Mouse (Mus musculus): Measurements from ENCODE around the gene Lhx3.

DNA sequence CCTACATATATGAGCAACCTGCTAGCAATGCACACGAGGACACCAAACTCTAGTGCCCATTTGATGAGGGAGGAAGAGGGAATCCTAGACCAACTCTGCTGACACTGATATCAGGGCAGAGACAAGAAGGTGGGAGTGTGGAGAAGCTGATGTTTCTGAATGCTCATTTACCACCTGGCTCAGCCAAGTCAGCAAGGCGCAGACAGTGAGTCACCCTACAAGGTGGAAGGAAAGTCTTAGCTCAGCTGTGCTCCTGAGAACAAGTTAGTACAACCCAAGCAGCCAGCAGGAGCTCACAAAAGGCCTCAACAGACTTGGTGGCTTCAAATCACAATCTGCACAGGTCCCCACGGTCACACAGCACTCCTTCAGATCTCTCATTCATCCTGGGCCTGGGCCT lies 23.3 kb upstream of the Lhx3 start:
- no peak for TF ChIP-seq POLR2A (IDR thresholded peaks at IDR 0.05; ENCODE audit: control insufficient read depth, low read depth, low read length)
- TF ChIP-seq CTCF (IDR thresholded peaks at IDR 0.05; ENCODE audit: control insufficient read depth, insufficient read depth, insufficient replicate concordance, low read depth, low read length), result no peak
